Comparison of ENCODE assay signal across 27 mouse cellular contexts in genomic region chr13:31290630-31291029, GRCm38 (mm10).
DNase-seq lines count a peak whose midpoint lies in the region; ATAC-seq lines count a peak whose summit lies in the region.
"Had no signal": no experiment of that assay in that cellular context is flagged by ENCODE, and none has a peak within 500 bp of the region (broad histone marks: within the 10 kb centered on the region; RNA-seq: fewer than 3 reads in every experiment).

No protein-coding gene starts in this region.

- H3K9me3 ChIP-seq in hindbrain, embryonic 15.5 days = no peaks in the 10 kb centered on the region
- H3K9me3 ChIP-seq in hindbrain, embryonic 12.5 days (replicated peaks) = no peaks in the 10 kb centered on the region
- no peaks in the 10 kb centered on the region for H3K9me3 ChIP-seq in liver, embryonic 12.5 days (replicated peaks)
- H3K9me3 ChIP-seq: embryonic facial prominence, embryonic 10.5 days; embryonic facial prominence, embryonic 13.5 days; forebrain, embryonic 12.5 days; forebrain, embryonic 15.5 days; hindbrain, embryonic 10.5 days; intestine, embryonic 15.5 days had no signal

- WGBS in hindbrain, embryonic 15.5 days = 85% methylated on average over 7 of the region's 7 CpGs
- 93% methylated on average over 7 of the region's 7 CpGs for WGBS in hindbrain, embryonic 12.5 days
- 74% methylated on average over 7 of the region's 7 CpGs for WGBS in liver, embryonic 12.5 days (ENCODE audit: insufficient replicate concordance)

- no peaks in the 10 kb centered on the region for H3K36me3 ChIP-seq in hindbrain, embryonic 15.5 days
- no peaks in the 10 kb centered on the region for H3K36me3 ChIP-seq in hindbrain, embryonic 12.5 days
- H3K36me3 ChIP-seq in liver, embryonic 12.5 days = no peaks in the 10 kb centered on the region
- H3K36me3 ChIP-seq: embryonic facial prominence, embryonic 10.5 days; embryonic facial prominence, embryonic 13.5 days; forebrain, embryonic 12.5 days; forebrain, embryonic 15.5 days; hindbrain, embryonic 10.5 days; intestine, embryonic 15.5 days had no signal

- H3K27me3 ChIP-seq in hindbrain, embryonic 15.5 days = no peaks in the 10 kb centered on the region
- no peaks in the 10 kb centered on the region for H3K27me3 ChIP-seq in hindbrain, embryonic 12.5 days
- no peaks in the 10 kb centered on the region for H3K27me3 ChIP-seq in liver, embryonic 12.5 days (replicated peaks)
- H3K27me3 ChIP-seq: forebrain, embryonic 12.5 days; forebrain, embryonic 15.5 days; intestine, embryonic 15.5 days had no signal

- H3K4me3 ChIP-seq in hindbrain, embryonic 15.5 days = no peak overlapping the region
- no peak overlapping the region for H3K4me3 ChIP-seq in hindbrain, embryonic 12.5 days
- no peak overlapping the region for H3K4me3 ChIP-seq in liver, embryonic 12.5 days
- H3K4me3 ChIP-seq: embryonic facial prominence, embryonic 10.5 days; embryonic facial prominence, embryonic 13.5 days; erythroblast, embryonic 14.5 days; forebrain, embryonic 12.5 days; forebrain, embryonic 15.5 days; gastrocnemius, adult 2 months; heart, adult 2 months; hindbrain, embryonic 10.5 days; intestine, embryonic 15.5 days had no signal

- intact Hi-C loops in left cerebral cortex, postnatal 10 days (cut with DNase I) = loop anchor here (5.0 kb wide), 1 partner anchor 208 kb away; no protein-coding TSS in a partner anchor

- H3K4me2 ChIP-seq in hindbrain, embryonic 15.5 days = no peak overlapping the region
- H3K4me2 ChIP-seq in hindbrain, embryonic 12.5 days (replicated peaks) = no peak overlapping the region
- no peak overlapping the region for H3K4me2 ChIP-seq in liver, embryonic 12.5 days
- H3K4me2 ChIP-seq: embryonic facial prominence, embryonic 13.5 days; forebrain, embryonic 12.5 days; forebrain, embryonic 15.5 days; heart, embryonic 11.5 days; hindbrain, embryonic 14.5 days; intestine, embryonic 15.5 days had no signal

- no peak overlapping the region for H3K27ac ChIP-seq in hindbrain, embryonic 15.5 days (replicated peaks)
- no peak overlapping the region for H3K27ac ChIP-seq in hindbrain, embryonic 12.5 days
- no peak overlapping the region for H3K27ac ChIP-seq in liver, embryonic 12.5 days
- H3K27ac ChIP-seq: embryonic facial prominence, embryonic 10.5 days; embryonic facial prominence, embryonic 13.5 days; forebrain, embryonic 12.5 days; forebrain, embryonic 15.5 days; gastrocnemius, adult 2 months; heart, adult 2 months; hindbrain, embryonic 10.5 days; hindbrain, embryonic 14.5 days; intestine, embryonic 15.5 days had no signal

- no peak overlapping the region for H3K9ac ChIP-seq in hindbrain, embryonic 15.5 days
- H3K9ac ChIP-seq in hindbrain, embryonic 12.5 days = no peak overlapping the region
- H3K9ac ChIP-seq in liver, embryonic 12.5 days = no peak overlapping the region
- H3K9ac ChIP-seq: embryonic facial prominence, embryonic 13.5 days; forebrain, embryonic 12.5 days; forebrain, embryonic 15.5 days; hindbrain, embryonic 14.5 days; intestine, embryonic 15.5 days had no signal

- peak; percentile 27 for DNase-seq in 416B (ENCODE audit: low read depth)
- no peak for DNase-seq in left cerebral cortex, postnatal 10 days (ENCODE audit: extremely low spot score in 1 of 2, low spot score in 2 of 2)
- DNase-seq: adrenal gland, adult 2 months; adrenal gland, postnatal 14 days; cerebellum, adult 11 months; cerebellum, adult 2 months; cerebellum, adult 9-11 months; cerebellum, postnatal 25 days; embryo, embryonic 11 days; gastrocnemius, adult 2 months; gastrocnemius, postnatal 14 days; heart, adult 2 months had no signal

- ATAC-seq in hindbrain, embryonic 15.5 days (ENCODE audit: low FRiP score, low read depth) = 0 out of 2 replicates have a peak, but pooled peaks have one; percentile 15
- ATAC-seq in hindbrain, embryonic 12.5 days (ENCODE audit: low FRiP score) = no peak
- ATAC-seq in granulocyte monocyte progenitor cell, adult 5-6 weeks (replicated peaks; ENCODE audit: poor library complexity, severe bottlenecking) = peak; percentile 91
- peak; percentile 93 for ATAC-seq in megakaryocyte progenitor cell, adult 5-6 weeks (replicated peaks; ENCODE audit: poor library complexity)
- ATAC-seq in liver, embryonic 12.5 days = no peak
- ATAC-seq: CD4-positive, CD25-positive, alpha-beta regulatory T cell, adult 4 months; forebrain, embryonic 15.5 days; intestine, embryonic 15.5 days had no signal

- H3K4me1 ChIP-seq in hindbrain, embryonic 15.5 days (replicated peaks) = no peaks in the 10 kb centered on the region
- no peaks in the 10 kb centered on the region for H3K4me1 ChIP-seq in hindbrain, embryonic 12.5 days
- H3K4me1 ChIP-seq in liver, embryonic 12.5 days = no peaks in the 10 kb centered on the region
- H3K4me1 ChIP-seq: forebrain, embryonic 12.5 days; forebrain, embryonic 15.5 days; hindbrain, embryonic 10.5 days; intestine, embryonic 15.5 days had no signal

Comparison
In these comparisons a context has a peak if more than half of its experiments do, and no peak if none do; other contexts are left out.
1. ATAC-seq: peak in hindbrain, embryonic 15.5 days (single experiment), granulocyte monocyte progenitor cell, adult 5-6 weeks (single experiment) and megakaryocyte progenitor cell, adult 5-6 weeks (single experiment); none in hindbrain, embryonic 12.5 days (single experiment) and liver, embryonic 12.5 days (single experiment).